Mouse (Mus musculus) heart, postnatal 0 days (tissue): ENCODE data around the gene Wdfy1.

ENCODE experiments used
- CTCF ChIP-seq: IDR thresholded peaks from 2 replicates; pipeline ENCODE4 v1.5.1; 2016; ENCODE audit warnings: antibody characterized with exemption, control low read depth, low read depth
- EP300 ChIP-seq: IDR thresholded peaks from 2 replicates; pipeline ENCODE4 v1.6.1; 2016; ENCODE audit warnings: antibody characterized with exemption, low read depth

DNA sequence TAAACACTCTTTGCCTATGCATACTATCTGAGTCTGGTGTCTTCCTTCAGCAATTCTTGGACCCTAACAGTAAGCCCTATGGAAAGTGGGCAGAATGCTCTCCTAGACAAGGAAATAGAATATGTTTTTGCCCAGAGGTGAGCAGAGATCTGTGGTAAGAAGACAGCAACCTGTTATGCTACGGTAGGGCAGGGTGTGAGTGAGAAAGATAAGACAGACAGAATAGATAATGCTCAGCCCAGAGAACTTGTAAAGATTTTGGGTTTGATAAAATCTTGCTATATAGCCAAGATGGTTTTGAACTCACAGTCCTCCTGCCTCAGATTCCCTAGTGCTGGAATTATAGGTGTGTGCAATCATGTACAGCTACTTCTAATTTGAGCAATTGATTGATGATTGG, 11.5 kb downstream of the Wdfy1 start:
- TF ChIP-seq CTCF (no peak), EP300 (no peak)
